Mouse (Mus musculus): ENCODE measurements around the gene Rbfox1.

- TF ChIP-seq POLR2A (IDR thresholded peaks at IDR 0.05; ENCODE audit: low read depth, low read length) (no peak), CTCF (IDR thresholded peaks at IDR 0.05; ENCODE audit: borderline replicate concordance, insufficient read depth, low read length) (no peak)
Measured at GRCm38 (mm10) chr16:7200239-7200638, 1315.1 kb downstream of the Rbfox1 start.
